Mouse (Mus musculus) c-Kit-positive CD71-negative TER-119-negative erythroid progenitor cells, embryonic 14.5 days (primary cell): ENCODE results near the gene Gm13275.
"Not testable (repeated sequence)": the region's sequence is repeated elsewhere in the genome, so short reads cannot be mapped to it uniquely, and the experiment has no call there.

Experiments used
- DNase-seq: peaks from one replicate; pipeline ENCODE4 v3.0.0-alpha.2; 2013; ENCODE audit warnings: low read depth

Gene Gm13275

DNA sequence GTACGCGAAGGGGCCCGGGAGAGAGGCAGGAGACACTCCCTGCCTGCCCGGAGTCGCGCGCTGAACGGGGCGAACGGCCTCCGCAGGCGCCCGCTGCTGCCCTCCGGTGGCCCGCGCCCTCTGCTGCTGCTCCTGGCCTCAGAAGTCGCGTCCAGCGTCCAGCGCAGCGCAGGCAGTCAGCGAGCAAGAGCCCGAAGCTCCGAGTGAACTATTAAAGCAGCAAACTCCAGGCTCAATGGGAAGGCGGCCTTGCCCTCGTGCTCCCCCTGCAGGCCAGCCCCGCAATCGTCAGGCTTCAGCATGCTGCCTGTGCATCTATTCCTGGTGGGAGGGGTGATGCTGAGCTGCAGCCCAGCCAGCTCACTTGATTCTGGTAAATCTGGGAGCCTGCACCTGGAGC, 2.8 kb downstream of the Gm13275 start, which contains the start of gene Gm13279:
Gene Gm13279 (plus strand): TSS at position 301 of the 400 bp plus-strand sequence.
- not testable (repeated sequence) for DNase-seq

- DNase-seq, result not testable (repeated sequence)
Observed at GRCm38 (mm10) chr4:88799365-88799764, 5.1 kb downstream of the Gm13275 start, which contains the start of gene Gm13285. TSS of gene Gm13285 (plus strand) at chr4:88799665.

DNA sequence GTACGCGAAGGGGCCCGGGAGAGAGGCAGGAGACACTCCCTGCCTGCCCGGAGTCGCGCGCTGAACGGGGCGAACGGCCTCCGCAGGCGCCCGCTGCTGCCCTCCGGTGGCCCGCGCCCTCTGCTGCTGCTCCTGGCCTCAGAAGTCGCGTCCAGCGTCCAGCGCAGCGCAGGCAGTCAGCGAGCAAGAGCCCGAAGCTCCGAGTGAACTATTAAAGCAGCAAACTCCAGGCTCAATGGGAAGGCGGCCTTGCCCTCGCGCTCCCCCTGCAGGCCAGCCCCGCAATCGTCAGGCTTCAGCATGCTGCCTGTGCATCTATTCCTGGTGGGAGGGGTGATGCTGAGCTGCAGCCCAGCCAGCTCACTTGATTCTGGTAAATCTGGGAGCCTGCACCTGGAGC, 8.7 kb downstream of the Gm13275 start, which contains the start of gene Gm13287:
Gene Gm13287 (plus strand): TSS at position 301 of the 400 bp plus-strand sequence.
- not testable (repeated sequence) for DNase-seq

GRCm38 (mm10) chr4:88805231-88805630, 10.9 kb downstream of the Gm13275 start, which contains the start of gene Gm13288:
TSS of gene Gm13288 (plus strand) at chr4:88805531.
- not testable (repeated sequence) for DNase-seq

DNA sequence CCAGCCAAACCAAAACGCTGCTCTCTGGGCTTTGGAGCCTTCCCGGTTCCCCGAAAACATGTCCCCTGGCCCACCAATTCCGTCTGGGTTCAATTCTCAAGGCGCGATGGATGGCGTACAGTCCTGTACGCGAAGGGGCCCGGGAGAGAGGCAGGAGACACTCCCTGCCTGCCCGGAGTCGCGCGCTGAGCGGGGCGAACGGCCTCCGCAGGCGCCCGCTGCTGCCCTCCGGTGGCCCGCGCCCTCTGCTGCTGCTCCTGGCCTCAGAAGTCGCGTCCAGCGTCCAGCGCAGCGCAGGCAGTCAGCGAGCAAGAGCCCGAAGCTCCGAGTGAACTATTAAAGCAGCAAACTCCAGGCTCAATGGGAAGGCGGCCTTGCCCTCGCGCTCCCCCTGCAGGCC, 11.5 kb downstream of the Gm13275 start:
- DNase-seq, result not testable (repeated sequence)

DNA sequence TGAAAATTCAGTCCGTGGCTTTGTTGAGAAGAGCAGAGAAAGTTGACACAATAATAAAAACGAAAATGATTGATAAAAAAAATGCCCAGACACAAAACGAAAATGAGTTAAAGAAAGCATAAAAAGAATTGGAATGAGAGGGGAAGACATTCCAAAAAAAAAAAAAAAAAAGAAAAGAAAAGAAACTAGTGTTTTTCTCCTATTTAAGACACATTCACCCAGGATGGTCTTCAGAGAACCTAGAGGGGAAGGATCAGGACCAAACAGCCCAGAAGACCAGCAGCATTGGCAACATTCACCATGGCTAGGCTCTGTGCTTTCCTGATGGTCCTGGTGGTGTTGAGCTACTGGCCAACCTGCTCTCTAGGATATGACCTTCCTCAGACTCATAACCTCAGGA, 21.6 kb downstream of the Gm13275 start, which contains the start of gene Ifna7:
Gene Ifna7 (plus strand): TSS at position 301 of the 400 bp plus-strand sequence.
- no peak for DNase-seq

- DNase-seq, result no peak
Observed at GRCm38 (mm10) chr4:88819659-88820058, 25.4 kb downstream of the Gm13275 start, which contains the start of gene Ifna11. TSS of gene Ifna11 (plus strand) at chr4:88819959.

- no peak for DNase-seq
Observed at GRCm38 (mm10) chr4:88822995-88823394, 28.7 kb downstream of the Gm13275 start.

GRCm38 (mm10) chr4:88827116-88827515, 32.8 kb downstream of the Gm13275 start, which contains the start of gene Ifna6:
TSS of gene Ifna6 (plus strand) at chr4:88827416.
- not testable (repeated sequence) for DNase-seq

- no peak for DNase-seq
Observed at GRCm38 (mm10) chr4:88830523-88830922, 36.2 kb downstream of the Gm13275 start.

GRCm38 (mm10) chr4:88835225-88835624, 40.9 kb downstream of the Gm13275 start, which contains the start of gene Ifna5:
TSS of gene Ifna5 (plus strand) at chr4:88835525.
- not testable (repeated sequence) for DNase-seq

DNA sequence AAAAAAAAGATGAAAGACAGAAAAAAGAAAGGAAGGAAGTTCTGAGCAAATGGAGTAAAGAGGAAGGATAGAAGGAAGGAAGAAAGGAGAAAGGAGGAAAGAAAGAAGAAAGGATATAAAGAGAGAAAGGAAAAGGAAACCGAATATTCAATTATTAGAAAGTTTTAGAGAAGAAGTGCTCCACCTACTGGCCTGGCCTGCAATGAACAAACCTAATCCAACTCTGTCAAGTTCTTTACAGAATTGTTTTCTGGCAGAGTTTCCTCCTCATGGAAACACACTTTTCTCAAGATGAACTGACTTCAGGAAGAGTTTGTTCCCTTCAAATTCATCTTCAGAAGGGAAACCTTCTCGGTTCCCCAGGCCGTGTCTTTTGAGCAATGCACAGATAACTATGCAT, 44.5 kb downstream of the Gm13275 start:
- no peak for DNase-seq

DNA sequence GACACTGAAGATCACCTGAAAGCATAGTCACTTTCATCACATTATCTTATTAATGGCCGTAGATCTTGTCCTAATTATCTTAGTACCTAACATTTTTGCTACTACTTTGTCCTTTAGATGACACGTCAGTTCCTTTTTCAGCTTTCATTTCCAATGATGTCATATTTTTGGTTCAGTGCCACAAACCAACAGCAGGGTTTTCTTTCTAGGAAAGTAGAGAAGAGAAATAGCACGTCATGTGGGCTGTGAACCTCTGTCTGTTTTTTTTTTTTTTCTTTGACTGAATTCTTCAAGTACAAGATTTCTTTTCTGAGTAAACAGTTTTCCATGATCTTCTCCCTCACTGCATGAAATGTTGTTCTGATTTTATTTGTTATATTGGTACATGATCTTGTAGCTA, 45.8 kb downstream of the Gm13275 start:
- no peak for DNase-seq

DNA sequence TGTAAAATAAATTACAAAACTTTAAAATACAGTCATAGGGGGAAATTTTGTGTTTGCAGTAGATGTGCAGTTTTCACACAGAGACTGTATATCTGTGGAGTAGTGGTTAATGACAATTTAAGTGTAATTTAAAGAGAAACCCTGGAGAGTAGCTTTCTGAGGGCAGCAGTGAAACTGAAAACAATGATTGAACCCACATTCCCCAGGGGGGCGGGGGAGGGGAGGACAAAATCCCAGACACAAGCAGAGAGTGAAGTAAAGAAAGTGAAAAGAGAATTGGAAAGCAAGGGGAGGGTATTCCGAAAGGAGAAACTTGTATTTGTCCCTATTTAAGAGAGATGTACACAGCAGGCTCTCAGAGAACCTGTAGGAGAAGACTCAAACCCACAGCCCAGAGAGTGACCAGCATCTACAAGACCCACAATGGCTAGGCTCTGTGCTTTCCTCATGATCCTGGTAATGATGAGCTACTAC, 47.2 kb downstream of the Gm13275 start, which contains the start of gene Ifna4:
Gene Ifna4 (plus strand): TSS at position 424 of the 474 bp plus-strand sequence.
- DNase-seq, result no peak
